Mouse (Mus musculus): ENCODE results near the gene Mup21.
"Not testable (repeated sequence)": the region's sequence is repeated elsewhere in the genome, so short reads cannot be mapped to it uniquely, and the experiment has no call there.

Mup21 gene

DNA sequence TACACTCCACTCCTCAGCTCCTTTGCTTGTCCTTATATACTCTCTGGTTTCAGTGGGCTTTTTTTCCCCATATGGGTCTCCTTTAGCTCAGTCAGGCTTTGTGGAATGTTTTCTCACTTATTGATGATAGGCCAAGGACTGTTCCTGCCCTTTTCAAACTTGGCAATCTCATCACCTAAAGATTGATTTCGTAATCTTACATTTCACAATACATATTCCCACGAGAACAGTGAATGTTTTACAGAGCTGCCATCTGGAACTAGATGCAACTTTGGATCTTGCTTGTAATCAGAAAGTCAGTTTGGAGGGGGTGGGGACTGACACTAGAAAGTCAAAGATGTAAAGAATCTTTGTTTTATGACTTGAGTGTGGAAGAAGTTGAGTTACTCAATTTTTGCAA, at the start of gene Mup21:
Mup21 (minus strand) TSS at position 53 of the 400 bp plus-strand sequence.
- no peak for DNase-seq (ENCODE audit: extremely low spot score, low spot score)

DNA sequence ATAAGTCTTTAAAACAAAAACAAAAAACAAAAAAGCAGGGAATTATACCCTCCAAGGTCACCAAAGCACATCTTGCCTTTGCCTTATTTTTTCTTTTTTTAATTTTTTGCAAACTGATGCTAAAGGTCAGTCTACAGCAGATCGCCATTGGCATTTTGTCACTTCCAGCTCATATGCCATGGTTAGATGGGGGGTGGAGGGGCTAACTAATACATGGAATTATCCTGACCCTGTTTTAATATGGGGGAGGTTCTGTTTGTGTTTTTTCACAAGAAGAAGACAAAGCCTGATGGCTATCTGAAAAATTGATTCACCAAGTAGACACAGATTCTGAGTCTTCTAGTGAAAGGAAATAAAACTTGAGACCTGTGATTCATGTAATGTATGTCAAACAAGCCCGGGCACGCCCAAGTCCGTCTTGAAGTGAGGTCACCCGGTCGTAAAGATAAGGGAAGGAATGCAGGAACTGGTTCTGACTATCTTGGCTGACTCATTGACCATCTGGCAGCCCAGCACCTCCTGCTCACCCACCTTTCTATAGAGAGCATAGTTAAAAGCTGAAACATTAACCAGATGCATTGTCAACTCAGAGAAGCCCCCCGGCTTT, 49.4 kb upstream of the Mup21 start:
- DNase-seq (ENCODE audit: extremely low spot score, low spot score): no peak

GRCm38 (mm10) chr4:62188778-62189177, 38.1 kb upstream of the Mup21 start:
- no peak for DNase-seq (ENCODE audit: extremely low spot score, low spot score)

DNA sequence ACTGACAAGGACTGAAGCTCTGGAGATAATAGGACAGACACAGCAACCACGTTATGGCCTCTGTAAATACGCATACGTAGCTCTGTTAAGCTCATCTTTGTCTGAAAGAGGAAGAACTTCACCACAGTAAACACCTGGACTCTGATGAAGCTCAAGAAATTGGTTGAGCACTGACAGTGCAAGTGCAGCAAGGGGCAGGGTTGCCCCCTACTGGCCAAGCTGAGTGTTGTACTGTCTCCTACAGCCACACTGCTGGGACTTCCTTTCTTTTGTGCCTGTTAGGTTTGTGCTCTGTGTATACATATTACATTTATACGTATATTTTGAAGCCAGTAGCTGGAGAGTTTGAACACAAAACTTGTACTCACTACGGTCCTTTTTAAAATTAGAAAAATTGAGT, 26.6 kb upstream of the Mup21 start:
- DNase-seq (ENCODE audit: extremely low spot score, low spot score): peak; percentile 16

DNA sequence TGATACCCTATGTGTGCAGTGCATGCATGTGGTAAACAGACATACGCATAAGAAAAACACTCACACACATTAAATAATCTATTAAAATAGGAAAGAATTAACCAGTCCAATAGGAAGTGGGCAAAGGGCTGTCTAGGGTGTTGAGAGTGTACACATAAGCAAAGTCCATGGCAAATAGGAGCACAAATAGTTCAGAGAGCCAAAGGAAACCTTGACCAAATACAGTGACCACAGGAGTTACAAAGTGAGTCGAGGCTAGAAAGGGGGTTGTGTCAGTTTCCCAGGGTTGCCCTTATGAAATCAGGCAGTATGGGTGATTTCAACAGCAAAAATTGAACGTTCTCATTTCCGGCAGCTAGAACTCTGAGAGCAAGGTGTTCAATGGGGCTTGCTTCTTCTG, 23.8 kb upstream of the Mup21 start:
- no peak for DNase-seq (ENCODE audit: extremely low spot score, low spot score)

DNA sequence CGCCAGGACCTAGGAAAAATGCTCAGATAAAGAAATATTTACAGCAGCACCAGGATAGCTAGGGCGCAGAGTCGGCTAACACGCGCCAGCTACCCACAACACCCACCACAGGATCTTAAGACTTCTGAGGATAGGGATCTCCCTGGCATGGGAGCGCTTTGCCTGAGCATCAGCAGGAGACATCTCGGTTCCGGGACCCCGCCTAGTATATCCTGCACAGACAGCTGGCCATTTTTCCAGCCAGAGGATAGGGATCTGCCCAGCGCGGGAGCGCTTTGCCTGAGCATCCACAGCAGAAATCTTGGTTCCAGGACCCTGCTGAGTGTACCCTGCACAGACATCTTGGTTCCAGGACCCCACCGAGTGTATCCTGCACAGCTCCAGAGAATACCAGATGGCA, 17.0 kb upstream of the Mup21 start:
- not testable (repeated sequence) for DNase-seq (ENCODE audit: extremely low spot score, low spot score)

GRCm38 (mm10) chr4:62158401-62158800, 7.7 kb upstream of the Mup21 start:
- DNase-seq (ENCODE audit: extremely low spot score, low spot score): no peak

DNA sequence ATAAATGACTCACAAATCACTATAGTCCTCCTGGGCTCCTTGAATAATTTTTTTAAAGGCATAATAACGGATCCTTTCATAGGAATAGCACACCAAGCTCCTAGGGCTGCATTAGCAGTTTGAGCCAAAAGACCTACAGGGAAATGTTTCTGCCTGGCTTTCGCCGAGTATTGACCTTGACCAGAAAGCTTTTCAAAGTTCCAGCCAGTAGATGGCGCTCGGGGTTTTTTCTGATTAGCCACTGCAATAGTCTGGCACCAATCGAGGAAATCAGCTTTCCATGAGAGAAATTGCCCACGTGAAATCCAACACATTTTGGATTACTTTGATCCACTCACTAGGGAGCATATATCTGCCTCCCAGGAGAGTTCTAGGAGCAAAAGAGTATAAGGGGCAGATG, 17.0 kb downstream of the Mup21 start:
- DNase-seq (ENCODE audit: extremely low spot score, low spot score): no peak

- peak; percentile 15 for DNase-seq (ENCODE audit: extremely low spot score, low spot score)
Measured at GRCm38 (mm10) chr4:62103366-62103765, 47.3 kb downstream of the Mup21 start.
